Mouse (Mus musculus): ENCODE data around the gene Wfs1. TPM values are rescaled to one million over a fixed set of nuclear protein-coding genes. Genes with fewer than 3 reads are reported as not detected.

The Wfs1 gene
- polyA plus RNA-seq (2014; fragmentation: Illumina TruSeq; extraction: RNeasy Lipid Tissue Mini Kit (QIAGEN cat#74804); ENCODE audit: low read depth, low replicate concordance) = 0.66 TPM

DNA sequence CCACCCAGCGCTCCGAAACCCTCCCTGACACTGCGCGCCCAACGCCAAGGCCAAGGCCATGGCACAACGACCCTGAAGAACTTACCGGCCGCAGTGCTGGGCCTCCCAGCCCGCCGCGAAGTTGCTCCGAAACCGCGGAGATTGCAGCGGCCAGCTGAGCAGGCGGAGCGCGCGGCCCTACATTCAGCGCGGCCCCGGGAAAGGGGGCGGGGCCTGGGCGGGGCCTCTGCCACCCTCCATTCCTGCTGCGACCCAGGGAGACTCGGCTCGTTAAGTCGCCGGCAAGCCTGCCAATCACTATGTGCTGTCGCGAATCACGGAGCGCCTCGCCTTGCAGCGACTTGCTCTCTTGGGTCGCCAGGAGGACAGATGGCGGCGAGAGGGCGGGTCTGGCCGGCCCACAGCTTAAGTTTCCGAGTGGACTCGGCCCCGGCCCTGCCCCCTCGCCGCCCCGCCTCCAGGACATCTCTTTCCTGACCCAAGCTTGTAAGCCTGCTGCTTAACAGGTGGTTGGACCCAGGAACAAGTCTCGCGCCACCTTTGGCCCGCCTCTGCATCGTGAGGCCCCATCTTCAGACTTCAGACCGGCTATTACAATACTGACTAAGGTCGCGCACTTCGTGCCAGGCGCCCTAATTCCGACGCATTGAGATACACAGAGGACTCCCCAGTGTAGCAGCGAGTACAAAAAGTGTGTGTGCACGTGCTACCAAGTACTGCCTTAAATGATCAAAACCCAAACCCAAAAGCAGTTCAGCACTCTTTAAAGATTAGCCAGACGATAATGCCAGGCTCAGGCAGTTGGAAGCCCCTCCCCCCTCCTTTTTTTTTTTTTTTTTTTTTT, at the start of gene Wfs1:
TSS of gene Wfs1 (minus strand) at position 425 of the 844 bp plus-strand sequence.

Other genes with a start within 250 kb of the Wfs1 start
- gene Bloc1s4, start 240.6 kb downstream of the Wfs1 start, polyA plus RNA-seq (2014; fragmentation: Illumina TruSeq; extraction: RNeasy Lipid Tissue Mini Kit (QIAGEN cat#74804); ENCODE audit: low read depth, low replicate concordance) = 13.9 TPM
- gene Mrfap1, start 192.4 kb downstream of the Wfs1 start, polyA plus RNA-seq (2014; fragmentation: Illumina TruSeq; extraction: RNeasy Lipid Tissue Mini Kit (QIAGEN cat#74804); ENCODE audit: low read depth, low replicate concordance) = 269 TPM
- 2.1 TPM for gene Man2b2, start 158.6 kb downstream of the Wfs1 start, polyA plus RNA-seq (2014; fragmentation: Illumina TruSeq; extraction: RNeasy Lipid Tissue Mini Kit (QIAGEN cat#74804); ENCODE audit: low read depth, low replicate concordance)
- gene Ppp2r2c, start 120.7 kb downstream of the Wfs1 start, polyA plus RNA-seq (2014; fragmentation: Illumina TruSeq; extraction: RNeasy Lipid Tissue Mini Kit (QIAGEN cat#74804); ENCODE audit: low read depth, low replicate concordance) = not detected
- gene Gm1043, start 96.2 kb upstream of the Wfs1 start, polyA plus RNA-seq (2014; fragmentation: Illumina TruSeq; extraction: RNeasy Lipid Tissue Mini Kit (QIAGEN cat#74804); ENCODE audit: low read depth, low replicate concordance) = not detected

Data from liver, adult 10 weeks (tissue).